Mouse (Mus musculus) embryonic facial prominence, embryonic 12.5 days (tissue): ENCODE data around the gene Ppp2r1b. TPM values are rescaled to one million over a fixed set of nuclear protein-coding genes. Genes with fewer than 3 reads are reported as not detected.

Experiments used
- ATAC-seq: fragments of 200-750 bp; cut with Nextera tagmentation; 2 replicates; pipeline ENCODE4 v1.8.0; 2017; ENCODE audit not compliant: insufficient number of reproducible peaks, insufficient read depth, low FRiP score, low TSS enrichment
- H3K27ac ChIP-seq: fragments of 300-500 bp; sonication (generic); 2 replicates; pipeline ENCODE4 v1.5.1; 2016; ENCODE audit warnings: mild to moderate bottlenecking
- H3K27me3 ChIP-seq: fragments of 300-500 bp; sonication (generic); 2 replicates; pipeline ENCODE4 v1.6.1; 2016; ENCODE audit warnings: mild to moderate bottlenecking, moderate library complexity
- H3K36me3 ChIP-seq: fragments of 300-500 bp; sonication (generic); 2 replicates; pipeline ENCODE4 v1.6.1; 2016; ENCODE audit warnings: mild to moderate bottlenecking
- H3K4me1 ChIP-seq: fragments of 300-500 bp; sonication (generic); 2 replicates; pipeline ENCODE4 v1.6.1; 2016
- H3K4me2 ChIP-seq: fragments of 300-500 bp; sonication (generic); replicated peaks from 2 replicates; pipeline ENCODE4 v1.6.1; 2016; ENCODE audit warnings: mild to moderate bottlenecking, moderate library complexity
- H3K4me3 ChIP-seq: fragments of 300-500 bp; sonication (generic); 2 replicates; pipeline ENCODE4 v1.5.1; 2016; ENCODE audit warnings: mild to moderate bottlenecking
- H3K9ac ChIP-seq: fragments of 300-500 bp; sonication (generic); 2 replicates; pipeline ENCODE4 v1.6.1; 2016; ENCODE audit warnings: mild to moderate bottlenecking, moderate library complexity
- H3K9me3 ChIP-seq: fragments of 300-500 bp; sonication (generic); 2 replicates; pipeline ENCODE4 v1.6.1; 2016; ENCODE audit warnings: mild to moderate bottlenecking, moderate library complexity
- WGBS: fragments of 180-500 bp; shearing (Covaris S2); methylation state at CpG from one replicate; pipeline ENCODE4 v1.1.7; 2016; 5-methylcytosine and 5-hydroxymethylcytosine counted together
- polyA plus RNA-seq: library from polyadenylated mRNA; unstranded; fragments of >200 nt; fragmentation: Nextera tagmentation; extraction: Ambion mirVana; gene quantifications from 2 replicates; pipeline ENCODE4 v1.2.1, GENCODE M21; 2016

Ppp2r1b gene
- polyA plus RNA-seq, 1 experiment from 2014 or later: 96.2 TPM

GRCm38 (mm10) chr9:50900026-50900920, 55.2 kb downstream of the Ppp2r1b start:
- no peak overlapping the region for H3K4me2 ChIP-seq
- peaks cover 18% of the 10 kb centered on the region for H3K36me3 ChIP-seq
- no peaks in the 10 kb centered on the region for H3K9me3 ChIP-seq
- peaks cover 7% of the 10 kb centered on the region; the same call in 1 of the 2 replicates for H3K4me1 ChIP-seq
- no peak overlapping the region for H3K9ac ChIP-seq
- no peak overlapping the region for H3K4me3 ChIP-seq
- 65% methylated on average over 7 of the region's 7 CpGs for WGBS
- no peak overlapping the region for H3K27ac ChIP-seq
- no peak for ATAC-seq
- no peaks in the 10 kb centered on the region for H3K27me3 ChIP-seq

GRCm38 (mm10) chr9:50904196-50904847, 59.2 kb downstream of the Ppp2r1b start:
- H3K27me3 ChIP-seq: no peaks in the 10 kb centered on the region
- no peak overlapping the region for H3K27ac ChIP-seq
- no peak for ATAC-seq
- no peak overlapping the region for H3K9ac ChIP-seq
- WGBS: 73% methylated on average over 6 of the region's 6 CpGs
- peaks cover 7% of the 10 kb centered on the region; the same call in 1 of the 2 replicates for H3K4me1 ChIP-seq
- H3K9me3 ChIP-seq: no peaks in the 10 kb centered on the region
- peaks cover 3% of the 10 kb centered on the region; the same call in 1 of the 2 replicates for H3K36me3 ChIP-seq
- no peak overlapping the region for H3K4me2 ChIP-seq
- H3K4me3 ChIP-seq: no peak overlapping the region

DNA sequence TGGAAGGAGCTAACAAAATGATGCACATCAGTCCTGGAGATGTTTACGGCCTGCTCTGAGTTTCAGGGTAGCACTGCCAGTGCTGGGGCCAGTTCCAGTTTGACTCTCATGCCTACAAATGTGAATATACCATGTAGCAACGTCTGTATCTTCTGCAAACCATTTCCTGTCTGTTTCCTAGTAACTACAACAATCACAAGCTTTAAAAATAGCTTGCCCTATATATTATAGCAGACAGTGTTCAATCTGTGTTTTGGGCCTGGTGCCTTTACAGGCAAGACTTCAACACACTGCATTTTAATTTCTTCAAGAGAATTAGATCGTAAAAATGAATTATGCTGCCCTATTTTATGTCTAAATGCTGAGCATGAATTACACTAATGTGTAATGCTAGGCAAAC, 60.2 kb downstream of the Ppp2r1b start:
- no peak for ATAC-seq
- Histone ChIP-seq H3K4me3 (no peak overlapping the region), H3K27me3 (no peaks in the 10 kb centered on the region), H3K4me2 (no peak overlapping the region), H3K36me3 (peaks cover 3% of the 10 kb centered on the region; the same call in 1 of the 2 replicates), H3K9me3 (no peaks in the 10 kb centered on the region), H3K27ac (no peak overlapping the region), H3K4me1 (peaks cover 4% of the 10 kb centered on the region; the same call in 1 of the 2 replicates), H3K9ac (no peak overlapping the region)
- WGBS: 78% methylated on average over 3 of the region's 3 CpGs

- Histone ChIP-seq H3K36me3 (peaks cover 6% of the 10 kb centered on the region), H3K27ac (no peak overlapping the region), H3K27me3 (no peaks in the 10 kb centered on the region), H3K4me1 (no peaks in the 10 kb centered on the region), H3K9ac (no peak overlapping the region), H3K4me3 (no peak overlapping the region), H3K9me3 (no peaks in the 10 kb centered on the region), H3K4me2 (no peak overlapping the region)
- ATAC-seq: no peak
- WGBS: 89% methylated on average over 7 of the region's 7 CpGs
Measured at GRCm38 (mm10) chr9:50911861-50912515, 66.9 kb downstream of the Ppp2r1b start.

- ATAC-seq: no peak
- 73% methylated on average over 3 of the region's 3 CpGs for WGBS
- Histone ChIP-seq H3K4me1 (peaks cover 7% of the 10 kb centered on the region; the same call in 1 of the 2 replicates), H3K4me2 (no peak overlapping the region), H3K27ac (no peak overlapping the region), H3K36me3 (no peaks in the 10 kb centered on the region), H3K27me3 (no peaks in the 10 kb centered on the region), H3K4me3 (no peak overlapping the region), H3K9me3 (no peaks in the 10 kb centered on the region), H3K9ac (no peak overlapping the region)
Measured at GRCm38 (mm10) chr9:50918131-50918530, 73.0 kb downstream of the Ppp2r1b start.

- ATAC-seq: no peak
- 92% methylated on average over 2 of the region's 2 CpGs for WGBS
- H3K27ac ChIP-seq: no peak overlapping the region
- H3K9me3 ChIP-seq: no peaks in the 10 kb centered on the region
- H3K4me3 ChIP-seq: no peak overlapping the region
- no peak overlapping the region for H3K9ac ChIP-seq
- H3K27me3 ChIP-seq: no peaks in the 10 kb centered on the region
- H3K4me1 ChIP-seq: peaks cover 7% of the 10 kb centered on the region; the same call in 1 of the 2 replicates
- no peak overlapping the region for H3K4me2 ChIP-seq
- no peaks in the 10 kb centered on the region for H3K36me3 ChIP-seq
Measured at GRCm38 (mm10) chr9:50919554-50919953, 74.5 kb downstream of the Ppp2r1b start.

DNA sequence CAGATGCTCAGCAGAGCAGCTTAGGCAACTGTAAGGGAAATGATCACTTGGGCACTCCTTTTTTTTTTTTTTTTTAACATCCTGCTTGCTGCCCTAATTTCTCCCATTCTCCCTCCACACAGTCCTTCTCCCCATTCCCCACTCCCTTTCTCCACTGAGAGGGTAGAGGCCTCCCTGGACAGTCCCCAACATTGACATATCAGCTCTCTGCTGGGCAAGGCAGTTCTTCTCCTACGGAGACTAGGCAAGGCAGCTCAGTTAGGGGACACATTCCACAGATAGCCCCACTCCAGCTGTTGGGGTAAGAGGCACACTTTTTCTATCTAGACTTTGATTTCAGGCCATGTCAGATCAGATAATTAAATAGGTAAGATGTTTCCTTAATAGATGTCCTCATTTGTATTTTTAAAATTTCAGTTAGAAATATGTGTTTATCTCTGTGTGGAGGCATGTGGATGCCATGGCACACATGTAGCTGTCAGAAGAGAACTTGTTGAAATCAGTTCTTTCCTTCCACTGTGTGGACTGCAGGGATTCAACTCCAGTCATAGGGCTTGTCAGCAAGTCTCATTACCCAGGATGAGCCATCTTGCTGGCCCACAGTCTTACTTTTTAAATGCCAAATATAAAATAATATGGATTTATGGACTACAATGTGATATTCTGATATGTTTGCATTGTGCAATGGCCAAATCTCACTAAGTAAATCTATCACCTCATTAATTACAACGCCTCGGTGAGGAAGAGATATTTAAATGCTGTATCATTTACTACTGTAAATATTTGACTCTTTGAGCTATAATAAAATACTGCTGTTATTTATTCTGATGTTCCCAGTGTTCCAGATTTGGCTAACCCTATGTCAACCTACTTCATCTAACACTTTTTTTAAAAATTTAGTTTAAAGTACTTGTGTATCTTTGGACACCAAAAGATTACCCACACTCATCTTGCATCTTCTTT, 76.1 kb downstream of the Ppp2r1b start:
- no peak overlapping the region for H3K4me3 ChIP-seq
- H3K9ac ChIP-seq: no peak overlapping the region
- no peaks in the 10 kb centered on the region for H3K27me3 ChIP-seq
- no peak overlapping the region for H3K4me2 ChIP-seq
- H3K36me3 ChIP-seq: no peaks in the 10 kb centered on the region
- no peak for ATAC-seq
- no peaks in the 10 kb centered on the region for H3K9me3 ChIP-seq
- H3K27ac ChIP-seq: 0 out of 2 replicates have a peak overlapping the region, but pooled peaks have one; percentile 50
- WGBS: 85% methylated on average over 3 of the region's 3 CpGs
- peaks cover 7% of the 10 kb centered on the region; the same call in 1 of the 2 replicates for H3K4me1 ChIP-seq

DNA sequence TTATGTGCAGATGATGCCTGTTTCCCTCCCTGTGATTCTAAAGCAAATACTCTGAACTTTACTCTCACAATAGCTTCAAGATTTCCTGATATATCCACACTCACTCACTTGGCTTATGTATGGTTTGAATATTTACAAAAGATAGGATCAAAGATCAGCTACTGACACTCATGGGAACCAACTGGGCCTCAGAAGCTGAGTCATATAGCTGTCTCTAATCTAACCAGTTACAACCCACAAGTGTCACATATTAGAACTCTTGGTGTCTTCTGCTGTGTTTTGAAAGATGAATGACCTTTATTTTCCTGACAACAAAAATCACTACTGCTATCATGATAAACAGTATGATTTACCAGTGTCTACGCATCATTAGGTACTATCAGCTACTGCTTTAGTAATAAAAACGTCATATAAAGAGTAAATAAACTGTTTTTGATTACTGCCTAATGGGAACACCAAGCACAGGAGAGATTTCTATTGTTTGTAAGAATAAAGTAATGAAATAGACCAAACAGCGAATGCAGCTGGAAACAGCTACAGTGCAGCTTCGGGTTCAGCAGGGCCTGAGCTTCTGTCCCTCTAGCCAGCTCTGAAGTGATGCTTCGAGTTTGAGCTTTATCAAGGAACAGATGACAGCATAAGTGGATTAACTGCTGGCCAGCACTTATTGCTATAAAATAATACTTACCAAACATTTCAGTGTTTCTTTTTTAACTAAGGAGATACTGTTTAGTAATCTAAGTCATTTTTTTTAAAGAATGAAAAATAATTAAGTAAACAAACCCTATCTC, 77.5 kb downstream of the Ppp2r1b start:
- 79% methylated on average over 5 of the region's 5 CpGs for WGBS
- no peak overlapping the region for H3K4me3 ChIP-seq
- no peaks in the 10 kb centered on the region for H3K9me3 ChIP-seq
- peaks cover 7% of the 10 kb centered on the region; the same call in 1 of the 2 replicates for H3K4me1 ChIP-seq
- no peak overlapping the region for H3K9ac ChIP-seq
- no peak overlapping the region for H3K4me2 ChIP-seq
- no peaks in the 10 kb centered on the region for H3K36me3 ChIP-seq
- no peak overlapping the region for H3K27ac ChIP-seq
- ATAC-seq: no peak
- no peaks in the 10 kb centered on the region for H3K27me3 ChIP-seq

GRCm38 (mm10) chr9:50924454-50924853, 79.4 kb downstream of the Ppp2r1b start:
- Histone ChIP-seq H3K9me3 (no peaks in the 10 kb centered on the region), H3K9ac (no peak overlapping the region), H3K27ac (no peak overlapping the region), H3K4me2 (no peak overlapping the region), H3K36me3 (no peaks in the 10 kb centered on the region), H3K4me1 (peaks cover 7% of the 10 kb centered on the region; the same call in 1 of the 2 replicates), H3K27me3 (no peaks in the 10 kb centered on the region), H3K4me3 (no peak overlapping the region)
- no peak for ATAC-seq

DNA sequence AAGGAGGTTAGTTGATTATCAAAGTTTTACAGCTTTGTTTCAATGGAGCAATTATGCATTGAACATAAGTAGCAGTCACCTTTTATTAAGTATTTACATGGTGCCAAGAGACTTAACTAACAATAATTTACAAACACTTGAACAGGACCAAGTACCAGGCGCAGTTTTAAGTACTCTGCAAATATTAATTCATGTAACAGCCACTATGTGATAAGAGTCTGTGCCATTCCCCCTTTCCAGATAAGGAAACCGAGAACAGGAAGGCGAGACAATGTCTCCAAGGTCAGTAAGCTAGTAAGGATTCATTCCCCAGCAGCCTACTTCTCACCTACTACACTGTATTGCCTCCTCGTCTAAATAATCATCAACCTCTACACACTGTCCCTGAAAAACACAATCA, 80.7 kb downstream of the Ppp2r1b start:
- no peak overlapping the region for H3K27ac ChIP-seq
- 0 out of 2 replicates have a peak, but pooled peaks cover 3% of the 10 kb centered on the region for H3K36me3 ChIP-seq
- no peaks in the 10 kb centered on the region for H3K27me3 ChIP-seq
- H3K4me1 ChIP-seq: peaks cover 3% of the 10 kb centered on the region; the same call in 1 of the 2 replicates
- no peak overlapping the region for H3K4me2 ChIP-seq
- 94% methylated on average over 4 of the region's 4 CpGs for WGBS
- no peak overlapping the region for H3K4me3 ChIP-seq
- no peaks in the 10 kb centered on the region for H3K9me3 ChIP-seq
- ATAC-seq: no peak
- H3K9ac ChIP-seq: no peak overlapping the region
